Mouse (Mus musculus): ENCODE measurements around the gene Rita1. TPM values are rescaled to one million over a fixed set of nuclear protein-coding genes. Genes with fewer than 3 reads are reported as not detected.

The Rita1 gene
- 15.7 and 15.8 TPM in 2 replicates for polyA plus RNA-seq (2012; rRNA removed)

- WGBS, result under 1% methylated on average over 22 of the region's 22 CpGs
- Histone ChIP-seq H3K4me3 (replicated peaks; ENCODE audit: extremely low read depth, low read depth, low read length) (peak within 1 kb of the TSS; percentile 87), H3K4me1 (ENCODE audit: control insufficient read depth, insufficient read depth, low read length) (no peaks in the 10 kb centered on the region)
- TF ChIP-seq CTCF (IDR thresholded peaks at IDR 0.05; ENCODE audit: insufficient read depth, low read length), result no peak
- TF ChIP-seq POLR2A (IDR thresholded peaks at IDR 0.05; ENCODE audit: borderline replicate concordance, extremely low read depth, low read depth, low read length), result peak; percentile 68; the same call in 1 of the 2 replicates
- peak; percentile 99 for DNase-seq
Observed at GRCm38 (mm10) chr5:120612442-120612821, at the start of gene Rita1, which contains the start of gene Ddx54. Gene Rita1, minus strand, starts transcription at chr5:120612589. Gene Ddx54, plus strand, starts transcription at chr5:120612739.

- DNase-seq, result no peak
- Histone ChIP-seq H3K4me1 (ENCODE audit: control insufficient read depth, insufficient read depth, low read length) (no peaks in the 10 kb centered on the region), H3K4me3 (replicated peaks; ENCODE audit: extremely low read depth, low read depth, low read length) (no peak overlapping the region)
- 49% methylated on average over 5 of the region's 5 CpGs for WGBS
- TF ChIP-seq POLR2A (IDR thresholded peaks at IDR 0.05; ENCODE audit: borderline replicate concordance, extremely low read depth, low read depth, low read length), result no peak
- TF ChIP-seq CTCF (IDR thresholded peaks at IDR 0.05; ENCODE audit: insufficient read depth, low read length), result no peak
Observed at GRCm38 (mm10) chr5:120660816-120661215, 48.4 kb upstream of the Rita1 start.

GRCm38 (mm10) chr5:120656281-120656751, 43.9 kb upstream of the Rita1 start:
- Histone ChIP-seq H3K4me1 (ENCODE audit: control insufficient read depth, insufficient read depth, low read length) (no peaks in the 10 kb centered on the region), H3K4me3 (replicated peaks; ENCODE audit: extremely low read depth, low read depth, low read length) (no peak overlapping the region)
- no peak for DNase-seq
- 67% methylated on average over 12 of the region's 12 CpGs for WGBS
- TF ChIP-seq POLR2A (IDR thresholded peaks at IDR 0.05; ENCODE audit: borderline replicate concordance, extremely low read depth, low read depth, low read length), result no peak
- no peak for TF ChIP-seq CTCF (IDR thresholded peaks at IDR 0.05; ENCODE audit: insufficient read depth, low read length)

GRCm38 (mm10) chr5:120653873-120654272, 41.5 kb upstream of the Rita1 start:
- WGBS, result 89% methylated on average over 2 of the region's 2 CpGs
- H3K4me3 ChIP-seq (replicated peaks; ENCODE audit: extremely low read depth, low read depth, low read length), result no peak overlapping the region
- no peak for DNase-seq
- peaks cover 2% of the 10 kb centered on the region; the same call in 1 of the 2 replicates for H3K4me1 ChIP-seq (ENCODE audit: control insufficient read depth, insufficient read depth, low read length)
- TF ChIP-seq POLR2A (IDR thresholded peaks at IDR 0.05; ENCODE audit: borderline replicate concordance, extremely low read depth, low read depth, low read length), result no peak
- TF ChIP-seq CTCF (IDR thresholded peaks at IDR 0.05; ENCODE audit: insufficient read depth, low read length), result no peak

- DNase-seq, result no peak
- 76% methylated on average over 28 of the region's 28 CpGs for WGBS
- no peak for TF ChIP-seq POLR2A (IDR thresholded peaks at IDR 0.05; ENCODE audit: borderline replicate concordance, extremely low read depth, low read depth, low read length)
- TF ChIP-seq CTCF (IDR thresholded peaks at IDR 0.05; ENCODE audit: insufficient read depth, low read length), result no peak
Observed at GRCm38 (mm10) chr5:120652915-120653701, 40.7 kb upstream of the Rita1 start.

GRCm38 (mm10) chr5:120651230-120651629, 38.8 kb upstream of the Rita1 start:
- TF ChIP-seq CTCF (IDR thresholded peaks at IDR 0.05; ENCODE audit: insufficient read depth, low read length) (no peak), POLR2A (IDR thresholded peaks at IDR 0.05; ENCODE audit: borderline replicate concordance, extremely low read depth, low read depth, low read length) (no peak)
- 54% methylated on average over 5 of the region's 5 CpGs for WGBS
- peaks cover 2% of the 10 kb centered on the region; the same call in 1 of the 2 replicates for H3K4me1 ChIP-seq (ENCODE audit: control insufficient read depth, insufficient read depth, low read length)
- no peak for DNase-seq
- H3K4me3 ChIP-seq (replicated peaks; ENCODE audit: extremely low read depth, low read depth, low read length), result no peak overlapping the region

More at GRCm38 (mm10) chr5:120652915-120653701, 40.7 kb upstream of the Rita1 start:
- no peak overlapping the region for H3K4me3 ChIP-seq (replicated peaks; ENCODE audit: extremely low read depth, low read depth, low read length)
- peaks cover 2% of the 10 kb centered on the region; the same call in 1 of the 2 replicates for H3K4me1 ChIP-seq (ENCODE audit: control insufficient read depth, insufficient read depth, low read length)

- TF ChIP-seq CTCF (IDR thresholded peaks at IDR 0.05; ENCODE audit: insufficient read depth, low read length), result no peak
- no peak for TF ChIP-seq POLR2A (IDR thresholded peaks at IDR 0.05; ENCODE audit: borderline replicate concordance, extremely low read depth, low read depth, low read length)
- peaks cover 2% of the 10 kb centered on the region; the same call in 1 of the 2 replicates for H3K4me1 ChIP-seq (ENCODE audit: control insufficient read depth, insufficient read depth, low read length)
- 21% methylated on average over 13 of the region's 13 CpGs for WGBS
- DNase-seq, result no peak
- no peak overlapping the region for H3K4me3 ChIP-seq (replicated peaks; ENCODE audit: extremely low read depth, low read depth, low read length)
Observed at GRCm38 (mm10) chr5:120649938-120650337, 37.5 kb upstream of the Rita1 start.

- Histone ChIP-seq H3K4me3 (replicated peaks; ENCODE audit: extremely low read depth, low read depth, low read length) (no peak overlapping the region), H3K4me1 (ENCODE audit: control insufficient read depth, insufficient read depth, low read length) (peaks cover 2% of the 10 kb centered on the region; the same call in 1 of the 2 replicates)
- no peak for DNase-seq
- 6% methylated on average over 21 of the region's 21 CpGs for WGBS
- TF ChIP-seq POLR2A (IDR thresholded peaks at IDR 0.05; ENCODE audit: borderline replicate concordance, extremely low read depth, low read depth, low read length) (no peak), CTCF (IDR thresholded peaks at IDR 0.05; ENCODE audit: insufficient read depth, low read length) (no peak)
Observed at GRCm38 (mm10) chr5:120649374-120649933, 37.1 kb upstream of the Rita1 start.

GRCm38 (mm10) chr5:120648569-120649373, 36.4 kb upstream of the Rita1 start, which contains the start of gene Rasal1:
Gene Rasal1, plus strand, starts transcription at chr5:120648812.
- TF ChIP-seq POLR2A (IDR thresholded peaks at IDR 0.05; ENCODE audit: borderline replicate concordance, extremely low read depth, low read depth, low read length) (no peak), CTCF (IDR thresholded peaks at IDR 0.05; ENCODE audit: insufficient read depth, low read length) (peak; percentile 21; the same call in 1 of the 2 replicates)
- DNase-seq, result no peak
- 1% methylated on average over 53 of the region's 53 CpGs for WGBS
- Histone ChIP-seq H3K4me3 (replicated peaks; ENCODE audit: extremely low read depth, low read depth, low read length) (no peak within 1 kb of the TSS), H3K4me1 (ENCODE audit: control insufficient read depth, insufficient read depth, low read length) (peaks cover 2% of the 10 kb centered on the region; the same call in 1 of the 2 replicates)
